Mouse (Mus musculus): ENCODE measurements around the gene Krtap29-1.

Gene Krtap29-1

DNA sequence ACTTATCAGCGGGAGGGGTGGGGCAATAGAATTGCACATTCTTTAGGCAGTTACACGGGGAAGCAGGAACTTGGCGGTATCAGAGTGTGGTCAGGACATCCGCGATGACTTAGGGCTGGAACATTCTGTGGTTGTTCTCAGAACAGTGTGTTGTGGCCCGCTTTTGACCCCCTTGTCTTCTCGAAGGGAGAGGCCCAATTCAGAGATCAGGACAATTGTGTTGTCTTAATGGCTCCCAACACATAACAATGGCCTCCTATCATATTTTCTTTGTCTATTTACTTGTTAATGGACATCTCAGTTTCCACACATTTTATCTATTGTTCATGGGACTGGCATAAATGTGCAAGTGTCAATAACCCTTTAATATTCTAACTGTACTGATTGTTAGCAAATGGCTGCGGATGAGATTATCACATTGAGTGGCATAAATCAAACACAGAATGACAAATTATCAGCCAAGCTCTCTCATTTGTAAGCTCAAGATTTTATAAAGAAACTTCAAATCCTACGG lies 41.0 kb downstream of the Krtap29-1 start:
- no peak for DNase-seq (ENCODE audit: low spot score in 2 of 2)

DNA sequence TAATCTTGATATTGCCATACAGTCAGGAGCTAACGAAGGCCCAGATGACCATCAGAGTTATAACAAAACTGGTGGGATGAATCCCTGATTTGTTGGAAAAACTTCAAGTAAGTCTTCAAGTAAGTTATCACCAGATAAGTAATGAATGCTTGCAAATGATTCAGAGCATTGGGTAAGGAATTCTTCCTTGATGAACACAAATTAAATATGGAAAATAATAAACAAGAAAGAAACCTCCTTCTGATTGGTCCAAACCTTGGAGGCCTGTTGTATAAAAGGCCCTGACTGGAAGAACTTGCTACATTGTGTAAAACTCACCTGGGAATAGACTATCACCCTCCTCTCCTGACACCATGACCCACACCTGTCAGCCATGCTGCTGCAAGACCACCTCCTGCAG lies 42.9 kb downstream of the Krtap29-1 start, which contains the start of gene Krtap31-2:
TSS of gene Krtap31-2 (plus strand) at position 301 of the 400 bp plus-strand sequence.
- DNase-seq (ENCODE audit: low spot score in 2 of 2) = no peak
